Mouse (Mus musculus): ENCODE data around the gene Zbed4.

GRCm38 (mm10) chr15:88819026-88819905, 67.8 kb downstream of the Zbed4 start, which contains the start of the genes Alg12 and Creld2:
- no peak; the same call in 1 of the 2 replicates for TF ChIP-seq GATA1 (IDR thresholded peaks at IDR 0.05; ENCODE audit: low read length)
- TF ChIP-seq TAL1 (IDR thresholded peaks at IDR 0.05; ENCODE audit: low read length): no peak
